Comparison of ENCODE assay signal across 16 mouse cellular contexts in the genomic region with DNA sequence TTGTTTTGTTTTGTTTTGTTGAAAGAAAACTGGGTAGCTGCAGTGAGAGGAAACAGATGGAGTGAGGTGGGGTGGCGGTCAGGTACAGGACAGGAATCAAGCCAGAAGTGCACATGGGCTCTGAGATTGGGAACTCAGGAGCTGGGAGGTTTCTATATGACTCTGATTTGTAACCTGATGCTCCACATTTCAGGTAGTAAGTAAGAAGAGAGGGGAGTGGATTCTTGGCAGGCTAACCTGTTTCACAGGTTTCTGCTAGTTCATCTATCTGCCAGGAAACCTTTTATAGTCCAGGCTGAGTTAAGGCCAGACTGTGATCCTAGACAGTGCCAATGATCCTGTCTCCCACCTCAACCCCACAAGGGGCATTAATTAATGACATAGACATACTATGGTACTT. TPM values are rescaled to one million over a fixed set of nuclear protein-coding genes. Genes with fewer than 3 reads are reported as not detected.
DNase-seq lines count a peak whose midpoint lies in the region; ATAC-seq and TF ChIP-seq lines count a peak whose summit lies in the region.
"Had no signal": no experiment of that assay in that cellular context is flagged by ENCODE, and none has a peak within 500 bp of the region (broad histone marks: within the 10 kb centered on the region; RNA-seq: fewer than 3 reads in every experiment).

No protein-coding gene starts in this region.

- intact Hi-C loops in heart, postnatal 25 days (cut with DNase I), result no loop called here

- no peak overlapping the region for H3K4me3 ChIP-seq in limb, embryonic 14.5 days (replicated peaks; ENCODE audit: low read length)
- H3K4me3 ChIP-seq in limb, embryonic 10.5 days, result no peak overlapping the region
- no peak overlapping the region for H3K4me3 ChIP-seq in embryonic facial prominence, embryonic 14.5 days (ENCODE audit: low read depth, low read length)
- no peak overlapping the region for H3K4me3 ChIP-seq in intestine, embryonic 16.5 days (ENCODE audit: low read length)
- H3K4me3 ChIP-seq: heart, embryonic 12.5 days; neural tube, embryonic 12.5 days had no signal

- no peaks in the 10 kb centered on the region for H3K9me3 ChIP-seq in limb, embryonic 14.5 days (ENCODE audit: control insufficient read depth, low read length)
- no peaks in the 10 kb centered on the region for H3K9me3 ChIP-seq in limb, embryonic 10.5 days (replicated peaks)
- H3K9me3 ChIP-seq in embryonic facial prominence, embryonic 14.5 days (ENCODE audit: control insufficient read depth, low read length), result no peaks in the 10 kb centered on the region
- no peaks in the 10 kb centered on the region for H3K9me3 ChIP-seq in intestine, embryonic 16.5 days (ENCODE audit: control insufficient read depth, low read length)
- H3K9me3 ChIP-seq: heart, embryonic 12.5 days; neural tube, embryonic 12.5 days had no signal

- no peak for ATAC-seq in limb, embryonic 14.5 days (ENCODE audit: low FRiP score, low read depth)
- peak; percentile 84 for ATAC-seq in embryonic facial prominence, embryonic 14.5 days (ENCODE audit: low read depth)
- peak; percentile 69; the same call in 1 of the 2 replicates for ATAC-seq in intestine, embryonic 16.5 days

- TF ChIP-seq POLR2A in limb, embryonic 14.5 days (IDR thresholded peaks at IDR 0.05; ENCODE audit: borderline replicate concordance, extremely low read depth, insufficient read depth, insufficient read length), result no peak

- WGBS in limb, embryonic 14.5 days, result 71% methylated on average over 1 of the region's 1 CpGs
- WGBS in limb, embryonic 10.5 days, result 97% methylated on average over 1 of the region's 1 CpGs
- WGBS in embryonic facial prominence, embryonic 14.5 days, result 92% methylated on average over 1 of the region's 1 CpGs
- WGBS in intestine, embryonic 16.5 days, result 61% methylated on average over 1 of the region's 1 CpGs

- H3K4me1 ChIP-seq in limb, embryonic 14.5 days (ENCODE audit: control insufficient read depth, insufficient read depth, low read length), result no peaks in the 10 kb centered on the region
- no peaks in the 10 kb centered on the region for H3K4me1 ChIP-seq in limb, embryonic 10.5 days
- H3K4me1 ChIP-seq in embryonic facial prominence, embryonic 14.5 days (ENCODE audit: control insufficient read depth, insufficient read depth, low read length), result no peaks in the 10 kb centered on the region
- no peaks in the 10 kb centered on the region for H3K4me1 ChIP-seq in intestine, embryonic 16.5 days (ENCODE audit: control insufficient read depth, insufficient read depth, low read length)
- H3K4me1 ChIP-seq: heart, embryonic 12.5 days; neural tube, embryonic 12.5 days had no signal

- H3K4me2 ChIP-seq in limb, embryonic 14.5 days (replicated peaks; ENCODE audit: low read depth, low read length, severe bottlenecking), result no peak overlapping the region
- no peak overlapping the region for H3K4me2 ChIP-seq in embryonic facial prominence, embryonic 14.5 days (ENCODE audit: low read depth, low read length)
- no peak overlapping the region for H3K4me2 ChIP-seq in intestine, embryonic 16.5 days (ENCODE audit: low read depth, low read length)
- H3K4me2 ChIP-seq: heart, embryonic 12.5 days; neural tube, embryonic 12.5 days had no signal

- DNase-seq in limb, embryonic 14.5 days (ENCODE audit: low spot score), result peak; percentile 56
- no peak for DNase-seq in limb, embryonic 10.5 days (ENCODE audit: low spot score)
- peak; percentile 83 for DNase-seq in embryonic facial prominence, embryonic 14.5 days (ENCODE audit: low spot score)
- DNase-seq in mesoderm, embryonic 11.5 days (ENCODE audit: low read depth, low spot score), result peak; percentile 1
- DNase-seq in heart, postnatal 25 days (ENCODE audit: low spot score), result no peak
- DNase-seq in heart, adult 8-10 months (ENCODE audit: low spot score), result no peak
- DNase-seq in cerebellum, adult 9-11 months, result no peak
- DNase-seq: adrenal gland, postnatal 25 days; cerebellum, postnatal 14 days; gastrocnemius, postnatal 25 days; layer of hippocampus, postnatal 36 days; left cerebral cortex, postnatal 4 days had no signal

- H3K9ac ChIP-seq in limb, embryonic 14.5 days (ENCODE audit: low read depth, low read length, severe bottlenecking), result no peak overlapping the region
- no peak overlapping the region for H3K9ac ChIP-seq in embryonic facial prominence, embryonic 14.5 days (ENCODE audit: low read depth, low read length)
- H3K9ac ChIP-seq in intestine, embryonic 16.5 days (ENCODE audit: low read depth, low read length), result no peak overlapping the region
- H3K9ac ChIP-seq: heart, embryonic 12.5 days; liver, embryonic 14.5 days; neural tube, embryonic 12.5 days had no signal

- no peak overlapping the region for H3K27ac ChIP-seq in limb, embryonic 14.5 days (replicated peaks; ENCODE audit: low read depth, low read length)
- H3K27ac ChIP-seq in limb, embryonic 10.5 days, result no peak overlapping the region
- no peak overlapping the region for H3K27ac ChIP-seq in embryonic facial prominence, embryonic 14.5 days (replicated peaks; ENCODE audit: low read depth, low read length)
- H3K27ac ChIP-seq in intestine, embryonic 16.5 days (ENCODE audit: low read length), result no peak overlapping the region
- H3K27ac ChIP-seq: liver, embryonic 14.5 days; neural tube, embryonic 12.5 days had no signal

- no peaks in the 10 kb centered on the region for H3K36me3 ChIP-seq in limb, embryonic 14.5 days (ENCODE audit: control insufficient read depth, insufficient read depth, low read length)
- no peaks in the 10 kb centered on the region for H3K36me3 ChIP-seq in limb, embryonic 10.5 days
- no peaks in the 10 kb centered on the region for H3K36me3 ChIP-seq in embryonic facial prominence, embryonic 14.5 days (ENCODE audit: control insufficient read depth, insufficient read depth, low read length)
- no peaks in the 10 kb centered on the region for H3K36me3 ChIP-seq in intestine, embryonic 16.5 days (ENCODE audit: control insufficient read depth, insufficient read depth, low read length)
- H3K36me3 ChIP-seq: heart, embryonic 12.5 days; neural tube, embryonic 12.5 days had no signal

- no peaks in the 10 kb centered on the region for H3K27me3 ChIP-seq in limb, embryonic 14.5 days (ENCODE audit: control insufficient read depth, insufficient read depth, low read length)
- no peaks in the 10 kb centered on the region for H3K27me3 ChIP-seq in limb, embryonic 10.5 days (ENCODE audit: low read depth, poor library complexity, severe bottlenecking)
- H3K27me3 ChIP-seq in embryonic facial prominence, embryonic 14.5 days (replicated peaks; ENCODE audit: control insufficient read depth, insufficient read depth, low read length), result no peaks in the 10 kb centered on the region
- H3K27me3 ChIP-seq in intestine, embryonic 16.5 days (replicated peaks; ENCODE audit: control insufficient read depth, insufficient read depth, low read length), result no peaks in the 10 kb centered on the region
- H3K27me3 ChIP-seq: heart, embryonic 12.5 days; neural tube, embryonic 12.5 days had no signal

RNA-seq across cellular contexts. Expression of a gene that starts 27.2 kb away (rescaled TPM):
- 9.1 and 13.0 TPM in 2 replicates for polyA plus RNA-seq in limb, embryonic 14.5 days (2012; rRNA removed)
- 21.4 and 22.0 TPM in 2 replicates for polyA plus RNA-seq in limb, embryonic 14.5 days (2014; fragmentation: Nextera tagmentation; extraction: Ambion mirVana)
- polyA plus RNA-seq in limb, embryonic 10.5 days (2016; fragmentation: Nextera tagmentation; extraction: Ambion mirVana), result 20.3 and 20.5 TPM in 2 replicates
- 24.8 and 25.3 TPM in 2 replicates for polyA plus RNA-seq in embryonic facial prominence, embryonic 14.5 days (2014; fragmentation: Nextera tagmentation; extraction: Ambion mirVana)
- polyA plus RNA-seq in intestine, embryonic 16.5 days (2015; fragmentation: Nextera tagmentation; extraction: Ambion mirVana), result 45.6 and 49.3 TPM in 2 replicates
- 10 to 100 TPM; 33.3 to 37.4 TPM for total RNA-seq in heart, postnatal 25 days (2021)
- total RNA-seq in heart, adult 8-10 months (2022), result 10 to 100 TPM; 37.3 to 44.3 (median 40.4) TPM

Comparison
In these comparisons a context has a peak if more than half of its experiments do, and no peak if none do; other contexts are left out.
1. DNase-seq: peak in limb, embryonic 14.5 days (single experiment), embryonic facial prominence, embryonic 14.5 days (single experiment) and mesoderm, embryonic 11.5 days (single experiment); none in limb, embryonic 10.5 days (single experiment), heart, postnatal 25 days (single experiment), heart, adult 8-10 months (single experiment) and cerebellum, adult 9-11 months (single experiment).